In the genomic region with DNA sequence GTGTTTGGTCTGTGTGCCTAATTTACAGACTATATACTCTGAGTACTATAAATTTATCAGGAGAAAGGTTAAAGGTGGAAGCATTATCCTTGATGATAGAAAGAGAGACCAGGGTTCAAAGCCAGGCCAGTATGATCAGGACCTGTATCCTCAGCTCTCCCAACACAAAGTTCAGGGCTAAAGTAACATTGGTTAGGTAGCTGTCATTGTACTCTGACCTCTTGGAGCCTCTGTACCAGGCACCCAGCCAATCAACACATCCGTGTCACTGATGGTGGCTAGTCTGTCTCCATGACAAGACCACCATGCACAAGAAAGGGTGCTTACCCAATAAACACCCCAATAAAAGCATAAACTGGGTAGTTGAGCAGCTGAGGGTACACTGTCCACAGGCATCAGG, we compare ENCODE assay signal across 23 mouse cellular contexts. TPM values are rescaled to one million over a fixed set of nuclear protein-coding genes. Genes with fewer than 3 reads are reported as not detected.
"Had no signal": no experiment of that assay in that cellular context is flagged by ENCODE, and none has a peak within 500 bp of the region (broad histone marks: within the 10 kb centered on the region; RNA-seq: fewer than 3 reads in every experiment).

No protein-coding gene starts in this region.

- H3K9ac ChIP-seq: heart, embryonic 12.5 days; hindbrain, embryonic 12.5 days; hindbrain, embryonic 14.5 days; limb, embryonic 13.5 days; limb, embryonic 15.5 days; liver, embryonic 15.5 days had no signal

- H3K4me1 ChIP-seq: heart, embryonic 10.5 days; heart, embryonic 12.5 days; hindbrain, embryonic 10.5 days; hindbrain, embryonic 12.5 days; limb, embryonic 13.5 days; limb, embryonic 15.5 days; liver, embryonic 15.5 days had no signal

- H3K9me3 ChIP-seq: heart, embryonic 10.5 days; heart, embryonic 12.5 days; hindbrain, embryonic 10.5 days; hindbrain, embryonic 12.5 days; limb, embryonic 13.5 days; limb, embryonic 15.5 days; liver, embryonic 15.5 days had no signal

- DNase-seq: gastrocnemius, adult 2 months; gastrocnemius, postnatal 10 days; gastrocnemius, postnatal 25 days; heart, adult 18-20 months; heart, postnatal 10 days; heart, postnatal 4 days; kidney, adult 11 months; kidney, adult 8-10 months; kidney, postnatal 14 days; layer of hippocampus, adult 9-11 months; layer of hippocampus, postnatal 36 days; left cerebral cortex, postnatal 4 days had no signal

- H3K36me3 ChIP-seq: heart, embryonic 10.5 days; hindbrain, embryonic 10.5 days; hindbrain, embryonic 12.5 days; limb, embryonic 13.5 days; limb, embryonic 15.5 days; liver, embryonic 15.5 days had no signal

- H3K27me3 ChIP-seq: heart, embryonic 12.5 days; hindbrain, embryonic 12.5 days; limb, embryonic 13.5 days; limb, embryonic 15.5 days; liver, embryonic 15.5 days had no signal

- H3K4me2 ChIP-seq: heart, embryonic 12.5 days; hindbrain, embryonic 12.5 days; hindbrain, embryonic 14.5 days; limb, embryonic 13.5 days; limb, embryonic 15.5 days; liver, embryonic 15.5 days had no signal

- H3K4me3 ChIP-seq: gastrocnemius, adult 2 months; heart, embryonic 10.5 days; heart, embryonic 12.5 days; hindbrain, embryonic 10.5 days; hindbrain, embryonic 12.5 days; limb, embryonic 13.5 days; limb, embryonic 15.5 days; liver, embryonic 15.5 days had no signal

- ATAC-seq: forebrain, embryonic 16.5 days; hindbrain, postnatal 0 days; intestine, embryonic 16.5 days had no signal

- H3K27ac ChIP-seq: gastrocnemius, adult 2 months; heart, embryonic 10.5 days; hindbrain, embryonic 10.5 days; hindbrain, embryonic 12.5 days; hindbrain, embryonic 14.5 days; hindbrain, postnatal 0 days; limb, embryonic 13.5 days; limb, embryonic 15.5 days; liver, embryonic 15.5 days had no signal

RNA-seq across cellular contexts. Expression of gene Cfap100, which starts 17.6 kb away (rescaled TPM):
- polyA plus RNA-seq: heart, embryonic 10.5 days; liver, embryonic 15.5 days had no signal
